Mouse (Mus musculus): Measurements from ENCODE around the gene Otud3. TPM values are rescaled to one million over a fixed set of nuclear protein-coding genes. Genes with fewer than 3 reads are reported as not detected.
"Not testable (repeated sequence)": the region's sequence is repeated elsewhere in the genome, so short reads cannot be mapped to it uniquely, and the experiment has no call there.

The Otud3 gene
- total RNA-seq, 2 experiments from 2014 or later: 10.1 to 10.8 TPM

GRCm38 (mm10) chr4:138899361-138899760, 14.4 kb downstream of the Otud3 start:
- intact Hi-C loops (cut with DNase I): no loop called here
- no peak for DNase-seq (ENCODE audit: low spot score)

- DNase-seq (ENCODE audit: low spot score); intact Hi-C loops (cut with DNase I): not testable (repeated sequence)
Measured at GRCm38 (mm10) chr4:138893789-138894188, 20.0 kb downstream of the Otud3 start.

- DNase-seq (ENCODE audit: low spot score): no peak
- intact Hi-C loops (cut with DNase I): no loop called here
Measured at GRCm38 (mm10) chr4:138892655-138893054, 21.1 kb downstream of the Otud3 start.

- DNase-seq (ENCODE audit: low spot score): no peak
- intact Hi-C loops (cut with DNase I): no loop called here
Measured at GRCm38 (mm10) chr4:138889635-138890034, 24.1 kb downstream of the Otud3 start.

GRCm38 (mm10) chr4:138889165-138889564, 24.6 kb downstream of the Otud3 start:
- intact Hi-C loops (cut with DNase I): no loop called here
- no peak for DNase-seq (ENCODE audit: low spot score)

- intact Hi-C loops (cut with DNase I): no loop called here
- DNase-seq (ENCODE audit: low spot score): peak; percentile 54
Measured at GRCm38 (mm10) chr4:138884261-138884660, 29.5 kb downstream of the Otud3 start.

- intact Hi-C loops (cut with DNase I): no loop called here
- no peak for DNase-seq (ENCODE audit: low spot score)
Measured at GRCm38 (mm10) chr4:138882179-138882578, 31.6 kb downstream of the Otud3 start.

GRCm38 (mm10) chr4:138880811-138881584, 32.7 kb downstream of the Otud3 start:
- DNase-seq (ENCODE audit: low spot score): peak; percentile 46
- intact Hi-C loops (cut with DNase I): no loop called here

GRCm38 (mm10) chr4:138879808-138880207, 33.9 kb downstream of the Otud3 start:
- intact Hi-C loops (cut with DNase I): no loop called here
- DNase-seq (ENCODE audit: low spot score): no peak

- peak; percentile 47 for DNase-seq (ENCODE audit: low spot score)
- intact Hi-C loops (cut with DNase I): no loop called here
Measured at GRCm38 (mm10) chr4:138878783-138879182, 35.0 kb downstream of the Otud3 start.

GRCm38 (mm10) chr4:138877731-138878130, 36.0 kb downstream of the Otud3 start, which contains the start of gene Pla2g2e:
Pla2g2e (plus strand) TSS chr4:138877942.
- intact Hi-C loops (cut with DNase I): no loop called here
- DNase-seq (ENCODE audit: low spot score): no peak

- intact Hi-C loops (cut with DNase I): no loop called here
- DNase-seq (ENCODE audit: low spot score): no peak
Measured at GRCm38 (mm10) chr4:138875986-138876385, 37.8 kb downstream of the Otud3 start.

- intact Hi-C loops (cut with DNase I); DNase-seq (ENCODE audit: low spot score): not testable (repeated sequence)
Measured at GRCm38 (mm10) chr4:138875275-138875674, 38.5 kb downstream of the Otud3 start.

GRCm38 (mm10) chr4:138873864-138874263, 39.9 kb downstream of the Otud3 start, which contains the start of gene Gm13030:
Gm13030 (minus strand) TSS chr4:138873964.
- intact Hi-C loops (cut with DNase I): no loop called here
- no peak for DNase-seq (ENCODE audit: low spot score)

GRCm38 (mm10) chr4:138868666-138869065, 45.1 kb downstream of the Otud3 start:
- DNase-seq (ENCODE audit: low spot score): no peak
- intact Hi-C loops (cut with DNase I): no loop called here

GRCm38 (mm10) chr4:138866413-138866812, 47.3 kb downstream of the Otud3 start:
- DNase-seq (ENCODE audit: low spot score): no peak
- intact Hi-C loops (cut with DNase I): no loop called here

- no peak for DNase-seq (ENCODE audit: low spot score)
- intact Hi-C loops (cut with DNase I): no loop called here
Measured at GRCm38 (mm10) chr4:138865991-138866390, 47.8 kb downstream of the Otud3 start.

- intact Hi-C loops (cut with DNase I): no loop called here
- no peak for DNase-seq (ENCODE audit: low spot score)
Measured at GRCm38 (mm10) chr4:138865092-138865491, 48.7 kb downstream of the Otud3 start.

GRCm38 (mm10) chr4:138863344-138863998, 50.3 kb downstream of the Otud3 start, which contains the start of gene Pla2g5:
Pla2g5 (minus strand) TSS chr4:138863482.
- no peak for DNase-seq (ENCODE audit: low spot score)
- intact Hi-C loops (cut with DNase I): no loop called here

- intact Hi-C loops (cut with DNase I): no loop called here
- no peak for DNase-seq (ENCODE audit: low spot score)
Measured at GRCm38 (mm10) chr4:138859728-138860127, 54.0 kb downstream of the Otud3 start.

- intact Hi-C loops (cut with DNase I): no loop called here
- no peak for DNase-seq (ENCODE audit: low spot score)
Measured at GRCm38 (mm10) chr4:138859245-138859644, 54.5 kb downstream of the Otud3 start.

Data from heart, postnatal 25 days (tissue).